Mouse (Mus musculus) kidney, adult 2 months (tissue): ENCODE data around the gene Bcat2. TPM values are rescaled to one million over a fixed set of nuclear protein-coding genes. Genes with fewer than 3 reads are reported as not detected.

Source experiments
- DNase-seq: peaks from one replicate; pipeline ENCODE4 v3.0.0; 2021
- H3K27ac ChIP-seq: fragments of 200-500 bp; 2 replicates; pipeline ENCODE4 v1.5.1; 2012; ENCODE audit warnings: low read depth, low read length, control low read depth, inconsistent platforms; ENCODE audit not compliant: insufficient read depth
- H3K27me3 ChIP-seq: fragments of 200-500 bp; replicated peaks from 2 replicates; pipeline ENCODE4 v1.6.1; 2012; ENCODE audit warnings: mild to moderate bottlenecking, moderate library complexity, low read length, inconsistent platforms; ENCODE audit not compliant: control insufficient read depth, insufficient read depth
- H3K36me3 ChIP-seq: fragments of 200-500 bp; 2 replicates; pipeline ENCODE4 v1.6.1; 2012; ENCODE audit warnings: mild to moderate bottlenecking, moderate library complexity, low read length, inconsistent platforms; ENCODE audit not compliant: control insufficient read depth, insufficient read depth
- H3K4me1 ChIP-seq: fragments of 200-500 bp; 2 replicates; pipeline ENCODE4 v1.6.1; 2011; ENCODE audit warnings: low read length; ENCODE audit not compliant: control insufficient read depth, insufficient read depth
- H3K4me3 ChIP-seq: fragments of 200-500 bp; 2 replicates; pipeline ENCODE4 v1.5.1; 2011; ENCODE audit warnings: mild to moderate bottlenecking, low read depth, low read length, control low read depth; ENCODE audit not compliant: insufficient read depth
- CTCF ChIP-seq: fragments of 200-500 bp; conservative IDR thresholded peaks from 2 replicates; pipeline ENCODE4 v1.5.1; 2011; ENCODE audit warnings: low read depth, mild to moderate bottlenecking, control low read depth, low read length, moderate library complexity, mixed read lengths; ENCODE audit not compliant: insufficient read depth, insufficient read length
- POLR2A ChIP-seq: fragments of 200-500 bp; IDR thresholded peaks from one replicate; pipeline ENCODE4 v1.6.1; 2011; ENCODE audit warnings: low read depth, low read length, control low read depth
- WGBS: fragments of 180-500 bp; shearing (Covaris S2); methylation state at CpG from one replicate; pipeline ENCODE4 v1.1.7; 2018; 5-methylcytosine and 5-hydroxymethylcytosine counted together
- polyA plus RNA-seq: library from polyadenylated mRNA; depleted of rRNA; stranded (reverse); fragments of >200 nt; gene quantifications from 2 replicates; pipeline ENCODE4 v1.2.3, GENCODE M21; 2012

Bcat2 gene
- polyA plus RNA-seq, 1 experiment: 185 TPM

GRCm38 (mm10) chr7:45550821-45551511 lies 19.0 kb upstream of the Bcat2 start:
- H3K4me3 ChIP-seq: no peak overlapping the region
- 79% methylated on average over 11 of the region's 11 CpGs for WGBS
- TF ChIP-seq CTCF (no peak), POLR2A (no peak)
- no peaks in the 10 kb centered on the region for H3K36me3 ChIP-seq
- H3K4me1 ChIP-seq: no peaks in the 10 kb centered on the region
- H3K27ac ChIP-seq: no peak overlapping the region
- no peak for DNase-seq
- no peaks in the 10 kb centered on the region for H3K27me3 ChIP-seq

- no peak for DNase-seq
- H3K27me3 ChIP-seq: no peaks in the 10 kb centered on the region
- no peaks in the 10 kb centered on the region for H3K4me1 ChIP-seq
- 92% methylated on average over 8 of the region's 8 CpGs for WGBS
- H3K27ac ChIP-seq: no peak overlapping the region
- H3K4me3 ChIP-seq: no peak overlapping the region
- no peaks in the 10 kb centered on the region for H3K36me3 ChIP-seq
- TF ChIP-seq POLR2A (no peak), CTCF (no peak)
Observed at GRCm38 (mm10) chr7:45551512-45551883, 18.5 kb upstream of the Bcat2 start.

GRCm38 (mm10) chr7:45553519-45553918 lies 16.4 kb upstream of the Bcat2 start:
- WGBS: 74% methylated on average over 8 of the region's 8 CpGs
- DNase-seq: peak; percentile 32

GRCm38 (mm10) chr7:45553990-45554389 lies 16.0 kb upstream of the Bcat2 start:
- DNase-seq: no peak
- H3K27me3 ChIP-seq: no peaks in the 10 kb centered on the region
- no peak for TF ChIP-seq CTCF
- TF ChIP-seq POLR2A: no peak
- no peaks in the 10 kb centered on the region for H3K36me3 ChIP-seq
- no peaks in the 10 kb centered on the region for H3K4me1 ChIP-seq
- 71% methylated on average over 2 of the region's 2 CpGs for WGBS
- H3K27ac ChIP-seq: no peak overlapping the region
- H3K4me3 ChIP-seq: no peak overlapping the region

More at GRCm38 (mm10) chr7:45553519-45553918, 16.4 kb upstream of the Bcat2 start:
- H3K36me3 ChIP-seq: no peaks in the 10 kb centered on the region
- no peaks in the 10 kb centered on the region for H3K27me3 ChIP-seq
- H3K4me1 ChIP-seq: no peaks in the 10 kb centered on the region
- no peak overlapping the region for H3K4me3 ChIP-seq
- no peak for TF ChIP-seq CTCF
- TF ChIP-seq POLR2A: no peak
- H3K27ac ChIP-seq: no peak overlapping the region

GRCm38 (mm10) chr7:45554744-45555143 lies 15.2 kb upstream of the Bcat2 start, which contains the start of gene Hsd17b14:
Gene Hsd17b14, plus strand, starts transcription at chr7:45554893.
- Histone ChIP-seq H3K27me3 (no peaks in the 10 kb centered on the region), H3K4me1 (no peaks in the 10 kb centered on the region), H3K27ac (no peak within 1 kb of the TSS; the same call in 1 of the 2 replicates), H3K4me3 (no peak within 1 kb of the TSS), H3K36me3 (no peaks in the 10 kb centered on the region)
- TF ChIP-seq CTCF (no peak), POLR2A (no peak)
- DNase-seq: no peak
- WGBS: 19% methylated on average over 8 of the region's 8 CpGs

GRCm38 (mm10) chr7:45555787-45556186 lies 14.2 kb upstream of the Bcat2 start:
- TF ChIP-seq CTCF (peak; percentile 87), POLR2A (no peak)
- WGBS: 24% methylated on average over 8 of the region's 8 CpGs
- peak; percentile 87 for DNase-seq
- no peak overlapping the region for H3K4me3 ChIP-seq
- no peaks in the 10 kb centered on the region for H3K27me3 ChIP-seq
- H3K36me3 ChIP-seq: no peaks in the 10 kb centered on the region
- H3K27ac ChIP-seq: no peak overlapping the region
- H3K4me1 ChIP-seq: no peaks in the 10 kb centered on the region

- Histone ChIP-seq H3K27me3 (no peaks in the 10 kb centered on the region), H3K27ac (no peak overlapping the region), H3K4me1 (no peaks in the 10 kb centered on the region), H3K36me3 (no peaks in the 10 kb centered on the region), H3K4me3 (no peak overlapping the region)
- no peak for DNase-seq
- no peak for TF ChIP-seq POLR2A
- no peak for TF ChIP-seq CTCF
- WGBS: 30% methylated on average over 6 of the region's 6 CpGs
Observed at GRCm38 (mm10) chr7:45558907-45559306, 11.0 kb upstream of the Bcat2 start.

GRCm38 (mm10) chr7:45560241-45560640 lies 9.7 kb upstream of the Bcat2 start:
- Histone ChIP-seq H3K27ac (no peak overlapping the region), H3K4me3 (no peak overlapping the region), H3K4me1 (no peaks in the 10 kb centered on the region), H3K36me3 (no peaks in the 10 kb centered on the region), H3K27me3 (no peaks in the 10 kb centered on the region)
- no peak for DNase-seq
- 74% methylated on average over 7 of the region's 7 CpGs for WGBS
- no peak for TF ChIP-seq POLR2A
- TF ChIP-seq CTCF: no peak
